Mouse (Mus musculus) testis, adult 10 weeks (tissue): Measurements from ENCODE around the gene Gal3st2c. TPM values are rescaled to one million over a fixed set of nuclear protein-coding genes. Genes with fewer than 3 reads are reported as not detected.

Experiments
- polyA plus RNA-seq: library from polyadenylated mRNA; stranded (reverse); fragments of 350-450 nt; fragmentation: Illumina TruSeq; extraction: RNeasy Lipid Tissue Mini Kit (QIAGEN cat#74804); gene quantifications from one replicate; pipeline ENCODE4 v1.2.3, GENCODE M21; 2014; ENCODE audit warnings: low read depth, low replicate concordance

Gal3st2c gene
- polyA plus RNA-seq, result not detected

GRCm38 (mm10) chr1:93990209-93990608 lies at the start of gene Gal3st2c:
Gene Gal3st2c (plus strand): TSS chr1:93990509.

GRCm38 (mm10) chr1:94020151-94020550 lies 29.8 kb downstream of the Gal3st2c start, which contains the start of gene Neu4:
Gene Neu4 (plus strand): TSS chr1:94020451.

GRCm38 (mm10) chr1:94052373-94052772 lies 62.1 kb downstream of the Gal3st2c start, which contains the start of gene Pdcd1:
Gene Pdcd1 (minus strand): TSS chr1:94052553.

Other genes starting within 250 kb of the Gal3st2c start
- gene Atg4b, start 239.0 kb upstream of the Gal3st2c start, polyA plus RNA-seq, result 47.5 TPM
- gene Thap4, start 235.6 kb upstream of the Gal3st2c start, polyA plus RNA-seq, result 46.9 TPM
- gene Dtymk, start 188.6 kb upstream of the Gal3st2c start, polyA plus RNA-seq, result 67.9 TPM
- gene Ing5, start 186.5 kb upstream of the Gal3st2c start, polyA plus RNA-seq, result 7.4 TPM
- 6.7 TPM for gene D2hgdh, start 165.6 kb upstream of the Gal3st2c start, polyA plus RNA-seq
- 1.4 TPM for gene Gal3st2, start 129.2 kb upstream of the Gal3st2c start, polyA plus RNA-seq
- gene Gal3st2b, start 72.2 kb upstream of the Gal3st2c start, polyA plus RNA-seq, result not detected
- not detected for gene Neu4, start 29.9 kb downstream of the Gal3st2c start, polyA plus RNA-seq
- not detected for gene Pdcd1, start 62.0 kb downstream of the Gal3st2c start, polyA plus RNA-seq